Mouse (Mus musculus): ENCODE data around the gene Il2rb.
A peak's percentile ranks its signal among the peaks of the same experiment; 100 is the strongest.

Il2rb gene

DNA sequence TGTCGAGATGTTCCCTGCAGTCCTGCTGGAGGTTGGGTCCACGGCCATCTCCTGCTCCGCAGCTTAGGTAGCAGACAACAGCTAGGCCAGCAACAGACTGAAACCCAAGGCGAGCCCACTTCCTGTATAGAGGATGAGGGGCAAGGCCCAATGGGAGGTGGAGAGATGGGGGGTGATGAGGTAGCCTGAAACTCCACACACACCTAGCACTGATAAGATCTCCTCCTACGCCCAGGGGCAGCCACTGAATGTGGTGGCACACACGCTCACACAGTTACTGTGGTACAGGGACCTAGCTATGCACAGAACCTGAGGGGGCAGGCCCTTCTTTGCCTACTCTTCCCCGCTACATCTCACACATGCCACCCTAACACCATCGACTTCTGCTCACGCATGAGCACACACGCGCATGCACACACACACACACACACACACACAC lies at the start of gene Il2rb:
Gene Il2rb, minus strand, starts transcription at position 304 of the 439 bp plus-strand sequence.
- DNase-seq (ENCODE audit: low read depth, low spot score): no peak

DNA sequence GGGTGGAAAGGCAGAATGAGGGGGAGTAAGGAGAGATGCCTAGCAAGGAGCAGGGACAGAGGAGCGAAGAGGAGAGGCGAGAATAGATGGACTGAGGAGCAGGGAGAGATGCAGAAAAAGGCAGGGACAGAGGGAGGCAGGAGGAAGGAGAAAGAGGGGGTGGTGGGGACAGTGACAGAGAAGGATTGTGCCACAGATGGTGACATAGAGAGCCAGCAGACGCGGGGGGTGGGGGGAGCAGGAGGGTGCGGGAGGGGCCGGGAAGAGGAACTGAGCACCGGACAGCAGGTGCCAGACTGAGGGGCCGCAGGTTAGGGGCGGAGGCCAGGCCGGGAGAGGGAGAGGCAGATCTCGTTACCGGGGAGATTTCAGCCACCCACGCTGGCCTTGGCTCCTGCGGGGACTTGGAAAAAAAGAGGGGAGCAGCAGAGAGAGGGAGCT lies 49.5 kb upstream of the Il2rb start, which contains the start of gene Sstr3:
Gene Sstr3, minus strand, starts transcription at position 125 of the 441 bp plus-strand sequence.
- DNase-seq (ENCODE audit: low read depth, low spot score): no peak

DNA sequence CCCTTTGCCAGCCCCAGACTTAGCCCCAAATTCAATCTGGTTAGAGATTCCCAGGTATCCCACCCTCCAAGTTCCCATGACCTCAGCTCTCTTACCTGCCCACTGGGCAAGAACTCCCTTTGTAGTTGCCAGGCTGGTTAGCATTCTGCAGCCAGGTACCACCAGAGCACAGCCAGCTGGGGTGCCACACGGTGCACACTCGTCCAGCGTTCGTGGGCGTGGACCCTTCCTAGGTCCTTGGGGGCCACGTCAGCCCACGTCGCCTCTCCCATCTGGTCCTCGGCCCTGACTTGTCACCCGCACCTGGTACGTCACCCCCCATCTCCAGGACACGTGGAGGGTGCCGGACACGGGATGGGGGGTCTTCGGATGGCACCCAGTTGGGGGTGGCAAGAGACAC lies 49.0 kb upstream of the Il2rb start:
- DNase-seq (ENCODE audit: low read depth, low spot score): no peak

DNA sequence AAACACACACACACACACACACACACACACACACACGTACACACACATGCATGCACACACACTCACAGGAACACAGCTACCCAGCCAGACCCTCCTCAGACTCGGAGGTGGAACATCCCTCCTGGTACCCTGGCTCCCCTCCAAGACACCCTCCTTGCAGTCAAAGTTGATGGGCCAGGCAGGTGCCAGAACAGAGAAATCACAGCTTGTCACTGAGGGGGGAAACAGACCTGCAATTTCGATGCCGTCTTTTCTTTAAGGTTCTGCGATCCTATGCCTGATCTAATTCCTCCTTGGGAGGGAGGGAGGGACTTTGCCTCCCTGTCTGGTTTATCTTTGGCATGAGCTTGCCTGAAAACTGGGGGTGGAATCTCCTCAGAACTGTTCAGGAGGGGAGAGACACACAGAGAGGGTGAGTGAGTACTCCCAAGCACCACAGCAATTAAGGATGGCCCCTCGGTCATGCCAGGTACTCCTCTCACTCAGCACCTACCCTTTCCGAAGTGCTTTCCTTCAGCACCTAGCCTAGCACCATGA lies 47.8 kb upstream of the Il2rb start:
- DNase-seq (ENCODE audit: low read depth, low spot score): no peak

DNA sequence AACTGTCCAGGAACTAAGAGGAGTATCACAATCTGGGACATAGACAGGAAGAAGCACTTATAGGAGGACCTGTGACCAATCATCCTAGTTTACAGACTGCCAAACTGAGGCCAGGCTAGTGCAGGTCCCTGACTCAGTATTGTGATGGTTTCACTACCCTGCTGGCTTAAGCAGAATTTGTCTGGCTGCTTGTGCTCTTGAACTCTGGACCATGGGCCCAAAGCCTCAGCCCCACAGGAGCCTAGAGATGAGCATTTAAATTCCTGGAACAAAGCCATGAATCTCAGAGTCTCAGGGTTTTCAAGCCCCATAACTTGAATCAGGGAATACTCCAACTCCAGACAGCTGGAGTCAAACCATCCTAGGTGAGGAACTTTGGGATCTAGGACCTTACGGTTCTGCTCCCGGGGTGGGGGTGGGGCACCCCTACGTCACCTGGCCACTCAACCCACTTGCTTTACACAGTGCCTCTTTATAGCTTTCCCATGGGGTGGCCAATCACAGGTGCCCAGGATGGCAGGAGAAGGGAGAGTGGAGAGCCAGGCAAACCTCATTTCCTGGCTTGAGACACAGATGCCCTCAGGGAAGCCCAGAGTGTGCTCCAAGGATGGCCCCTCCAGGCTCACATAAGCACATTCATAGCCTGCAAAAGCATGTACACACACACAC lies 47.2 kb upstream of the Il2rb start:
- DNase-seq (ENCODE audit: low read depth, low spot score): no peak

DNA sequence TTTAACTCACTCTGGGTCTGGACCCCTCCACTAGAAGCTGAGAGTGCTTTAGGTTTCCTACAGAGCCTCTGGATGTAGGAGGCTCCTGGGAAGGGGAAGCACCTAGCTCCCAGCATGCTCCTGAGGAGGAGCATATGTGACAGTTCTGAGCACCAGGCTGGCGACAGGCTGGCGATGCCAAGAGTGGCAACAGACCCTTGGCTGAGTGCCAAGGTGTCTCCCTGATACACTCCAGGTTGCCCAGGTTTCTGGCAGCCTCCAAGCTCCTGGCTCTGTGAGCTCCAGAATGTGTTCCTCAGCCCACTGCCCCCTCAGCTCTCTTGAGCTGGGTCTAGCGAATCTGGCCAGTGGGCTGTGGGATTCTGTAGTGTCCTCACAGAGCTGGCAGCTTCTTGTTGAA lies 46.5 kb upstream of the Il2rb start:
- DNase-seq (ENCODE audit: low read depth, low spot score): no peak

DNA sequence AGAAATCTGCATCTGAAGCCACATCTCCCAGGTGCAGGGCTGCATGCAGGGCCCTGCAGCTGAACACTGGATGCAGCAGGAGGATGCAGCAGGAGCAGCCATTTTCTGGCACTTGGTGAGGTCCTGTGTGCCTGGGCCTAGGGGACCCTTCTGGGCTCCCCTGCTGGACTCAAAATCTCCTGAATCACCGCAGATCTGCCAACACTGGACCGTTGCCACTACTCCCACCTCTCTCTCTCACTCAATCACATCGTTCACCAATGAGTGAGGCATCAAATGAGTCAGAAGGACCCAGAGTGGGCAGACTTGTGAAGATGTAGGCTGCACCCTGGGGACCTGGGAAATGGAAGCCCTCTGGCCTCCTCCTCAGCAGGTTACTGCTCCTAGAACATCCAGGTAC lies 46.0 kb upstream of the Il2rb start:
- DNase-seq (ENCODE audit: low read depth, low spot score): no peak

DNA sequence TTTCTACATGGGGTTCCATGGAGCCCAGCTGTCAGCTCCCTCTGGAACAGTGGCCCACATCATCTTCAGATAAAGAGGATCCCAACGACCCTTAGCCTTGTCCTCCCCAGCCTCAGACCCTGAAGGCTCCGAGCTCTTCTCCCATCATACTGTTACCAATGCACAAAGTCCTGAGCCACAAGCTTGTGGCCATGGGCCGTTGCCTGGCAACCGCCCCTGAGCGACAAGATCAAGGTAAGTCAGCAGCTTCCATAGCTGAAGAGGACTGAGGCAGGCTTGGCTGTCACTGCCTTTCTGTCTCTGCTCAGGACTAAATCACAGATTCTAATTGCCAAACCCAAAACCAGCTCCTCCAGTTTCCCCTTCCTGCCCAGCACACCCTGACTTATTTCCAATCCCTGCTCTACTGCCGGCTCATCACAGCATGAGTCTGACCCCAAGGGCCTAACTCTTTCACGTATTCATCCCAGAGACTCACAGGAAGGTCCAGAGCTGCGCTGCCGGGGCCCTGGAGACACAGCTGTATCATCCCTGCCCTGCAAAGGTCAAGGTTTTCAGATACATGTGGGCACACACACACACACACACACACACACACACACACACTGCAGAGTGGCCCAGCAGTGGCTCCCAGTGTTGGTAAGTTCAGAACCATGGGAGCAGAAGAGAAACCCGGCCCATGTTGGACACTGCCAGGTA lies 40.8 kb upstream of the Il2rb start:
- DNase-seq (ENCODE audit: low read depth, low spot score): no peak

DNA sequence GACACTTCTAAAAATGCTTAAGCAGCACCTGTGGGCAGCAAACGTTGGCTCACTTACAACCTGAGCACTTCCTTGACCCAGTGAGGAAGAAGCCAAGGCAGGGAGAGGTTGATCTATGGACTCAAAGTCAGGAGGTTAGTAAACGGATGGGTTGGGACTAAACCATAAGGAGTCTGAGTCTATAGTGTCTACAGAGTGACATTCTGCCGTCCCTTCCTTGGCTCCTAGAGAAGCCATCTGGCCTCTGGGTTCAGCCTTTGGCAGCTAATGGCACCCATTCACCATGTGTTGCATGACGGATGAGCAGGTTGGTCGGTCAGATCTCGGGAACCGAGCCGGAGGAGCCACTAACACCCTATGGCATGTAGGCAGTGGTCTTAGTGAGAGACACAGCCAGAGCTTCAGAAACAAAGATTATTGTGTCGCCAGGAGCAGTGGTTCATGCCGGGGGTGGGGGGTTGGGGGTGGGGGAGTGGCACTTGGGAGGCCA lies 38.3 kb upstream of the Il2rb start:
- no peak for DNase-seq (ENCODE audit: low read depth, low spot score)

DNA sequence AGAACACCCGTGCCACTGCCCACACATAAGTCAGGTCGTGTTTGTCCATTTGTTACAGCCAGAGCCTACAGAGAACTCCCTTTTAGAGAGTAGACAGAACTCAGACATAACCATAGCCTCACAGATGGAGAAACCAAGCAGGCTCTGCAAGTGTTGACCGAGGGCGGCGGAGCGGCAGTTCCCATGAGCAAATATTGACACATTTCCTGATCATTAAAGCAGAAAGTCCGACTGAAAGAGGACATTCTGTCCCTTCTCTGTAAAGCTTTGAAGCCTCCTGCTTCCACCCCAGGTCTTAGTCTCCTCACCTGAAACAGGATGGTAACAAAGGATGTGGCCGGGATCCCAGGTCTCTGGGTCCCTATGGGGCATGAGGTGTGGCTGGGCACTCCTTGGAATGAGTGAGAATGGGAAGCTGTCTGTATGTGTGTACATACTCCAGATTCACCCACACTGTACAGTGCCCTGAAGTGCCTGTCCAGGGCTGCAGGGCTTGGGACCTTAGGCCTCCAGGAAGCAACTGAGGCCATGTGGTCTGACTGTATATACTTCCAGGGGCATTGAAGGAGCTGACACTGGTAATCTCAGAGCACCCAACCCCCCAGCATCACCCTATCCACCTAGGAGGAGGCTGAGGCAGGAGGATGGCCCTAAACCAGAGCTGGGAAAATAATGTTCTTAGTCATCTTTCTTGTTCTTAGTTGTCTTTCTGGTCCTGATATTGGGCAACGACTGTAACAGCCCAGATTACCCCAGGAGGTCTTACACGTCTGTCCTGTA lies 37.7 kb upstream of the Il2rb start:
- no peak for DNase-seq (ENCODE audit: low read depth, low spot score)

DNA sequence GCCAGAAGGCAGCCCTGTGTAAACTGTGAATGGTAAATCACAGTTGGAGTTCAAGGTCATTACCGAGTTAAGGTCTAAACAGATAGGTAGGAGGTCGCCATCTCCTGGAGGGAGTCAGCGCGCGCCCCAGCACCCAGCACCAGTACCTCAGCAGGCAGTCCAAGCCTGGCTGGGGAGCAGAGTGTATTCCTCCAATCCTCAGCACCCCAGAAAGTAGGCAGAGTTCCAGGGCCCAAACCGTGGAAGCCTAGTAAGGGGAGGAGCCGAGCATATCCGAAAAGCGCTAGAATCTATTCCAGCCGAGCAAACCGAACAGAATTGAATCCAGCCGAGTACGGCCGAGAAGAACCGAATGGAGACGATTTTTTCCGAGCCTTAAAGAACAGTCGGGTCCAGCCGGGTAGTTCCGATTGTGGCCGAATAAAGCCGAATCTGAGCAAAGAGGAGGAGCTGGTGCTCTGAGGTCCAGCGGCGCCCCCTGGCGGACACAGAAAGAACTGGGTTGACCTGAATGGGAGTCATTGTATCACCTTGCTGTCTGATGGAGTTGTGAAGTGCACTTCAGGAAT lies 36.9 kb upstream of the Il2rb start:
- peak; percentile 95 for DNase-seq (ENCODE audit: low read depth, low spot score)

DNA sequence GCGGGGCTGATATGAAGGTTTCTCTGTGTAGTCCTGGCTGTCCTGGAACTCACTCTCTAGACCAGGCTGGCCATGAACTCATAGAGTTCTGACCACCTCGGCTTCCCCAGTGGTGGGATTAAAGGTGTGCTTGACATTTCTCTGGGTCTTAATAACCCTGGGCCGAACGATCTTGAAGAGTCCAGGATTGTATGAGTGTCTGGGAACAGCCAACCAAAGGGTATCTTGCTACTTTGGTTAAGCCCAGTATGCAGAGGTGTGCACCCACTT lies 36.3 kb upstream of the Il2rb start:
- DNase-seq (ENCODE audit: low read depth, low spot score): no peak

DNA sequence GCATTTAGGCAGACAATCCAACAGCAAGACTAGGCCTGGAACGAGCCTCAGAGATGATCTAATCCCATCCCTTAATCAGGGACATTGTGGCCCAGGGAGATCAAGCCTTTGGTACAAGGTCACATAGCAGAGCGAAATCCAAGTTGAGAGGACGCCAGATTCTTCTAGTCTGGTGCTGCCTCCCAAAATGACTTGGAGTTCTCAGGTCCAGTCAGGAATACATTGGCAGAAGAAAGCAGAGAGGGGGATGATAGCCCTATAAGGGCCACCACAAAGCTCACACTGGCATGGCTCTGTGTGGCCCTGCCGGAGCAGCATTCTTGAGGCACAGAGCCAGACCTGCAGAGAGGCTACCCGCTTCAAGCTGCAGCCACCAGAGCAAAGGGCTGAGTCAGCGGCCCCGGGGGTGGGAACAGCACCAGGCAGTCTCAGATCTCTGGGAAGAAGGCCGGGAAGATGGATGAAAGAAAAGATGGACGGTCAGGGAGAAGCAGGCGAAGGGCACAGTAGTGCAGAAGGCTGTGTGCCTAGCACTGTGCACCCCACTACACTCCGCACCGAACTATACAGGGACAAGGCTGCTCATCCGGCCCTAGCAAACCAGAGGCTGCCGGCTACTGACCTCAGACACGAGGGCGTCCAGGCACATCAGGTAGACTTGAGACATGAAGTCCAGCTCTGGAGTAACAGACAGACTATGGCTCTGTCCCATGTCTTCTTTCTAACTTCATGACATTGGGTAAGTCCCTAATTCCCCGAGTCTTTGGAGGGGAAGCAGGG lies 35.8 kb upstream of the Il2rb start, which contains the start of gene C1qtnf6:
Gene C1qtnf6, minus strand, starts transcription at position 746 of the 780 bp plus-strand sequence.
- DNase-seq (ENCODE audit: low read depth, low spot score): no peak

DNA sequence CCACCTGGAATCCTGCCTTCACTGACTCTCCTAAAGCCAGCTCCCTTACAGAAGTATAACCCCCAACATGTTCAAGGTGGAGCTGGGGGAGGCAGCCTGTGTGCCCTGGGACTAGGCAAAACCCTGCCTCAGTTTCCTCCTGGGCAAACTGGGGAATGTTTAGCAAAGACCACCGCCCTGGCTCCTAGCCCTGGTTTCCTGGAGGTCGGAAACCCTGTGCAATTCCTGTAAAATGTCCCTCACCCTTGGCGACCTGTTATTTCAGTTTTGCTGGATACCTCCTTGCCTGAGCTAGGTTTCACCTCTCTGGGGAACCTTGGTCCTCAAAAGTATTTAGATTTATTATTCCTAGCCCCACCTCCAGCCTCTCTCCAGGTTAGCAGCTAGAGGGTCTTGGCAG lies 35.1 kb upstream of the Il2rb start:
- DNase-seq (ENCODE audit: low read depth, low spot score): no peak

DNA sequence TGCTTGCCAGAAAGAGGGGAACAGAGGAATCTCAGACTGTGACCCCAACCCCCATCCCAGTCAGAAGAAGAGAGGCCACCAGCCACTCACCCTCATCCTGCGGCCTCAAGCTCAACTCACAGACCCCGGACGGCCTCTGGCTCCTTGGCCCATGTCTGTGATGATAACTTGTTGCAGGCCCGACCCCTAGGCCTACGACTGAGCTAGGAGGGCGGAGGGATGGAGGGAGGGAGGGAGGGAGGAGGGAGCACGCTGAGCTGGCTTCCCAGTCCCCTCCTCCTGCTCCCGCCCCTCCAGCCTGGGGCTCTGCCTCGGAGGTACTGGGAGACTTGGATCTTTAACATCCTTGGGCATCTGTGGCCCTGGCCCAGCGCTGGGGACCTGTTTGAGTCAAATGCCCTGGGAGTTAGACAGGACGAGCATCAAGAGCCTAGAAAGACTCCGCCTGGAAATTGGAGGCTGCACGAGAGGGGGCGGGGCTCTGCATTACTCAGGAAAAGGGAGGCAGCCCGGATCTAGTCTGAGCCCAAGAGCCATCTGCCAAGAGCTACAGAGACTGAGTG lies 34.4 kb upstream of the Il2rb start:
- no peak for DNase-seq (ENCODE audit: low read depth, low spot score)

DNA sequence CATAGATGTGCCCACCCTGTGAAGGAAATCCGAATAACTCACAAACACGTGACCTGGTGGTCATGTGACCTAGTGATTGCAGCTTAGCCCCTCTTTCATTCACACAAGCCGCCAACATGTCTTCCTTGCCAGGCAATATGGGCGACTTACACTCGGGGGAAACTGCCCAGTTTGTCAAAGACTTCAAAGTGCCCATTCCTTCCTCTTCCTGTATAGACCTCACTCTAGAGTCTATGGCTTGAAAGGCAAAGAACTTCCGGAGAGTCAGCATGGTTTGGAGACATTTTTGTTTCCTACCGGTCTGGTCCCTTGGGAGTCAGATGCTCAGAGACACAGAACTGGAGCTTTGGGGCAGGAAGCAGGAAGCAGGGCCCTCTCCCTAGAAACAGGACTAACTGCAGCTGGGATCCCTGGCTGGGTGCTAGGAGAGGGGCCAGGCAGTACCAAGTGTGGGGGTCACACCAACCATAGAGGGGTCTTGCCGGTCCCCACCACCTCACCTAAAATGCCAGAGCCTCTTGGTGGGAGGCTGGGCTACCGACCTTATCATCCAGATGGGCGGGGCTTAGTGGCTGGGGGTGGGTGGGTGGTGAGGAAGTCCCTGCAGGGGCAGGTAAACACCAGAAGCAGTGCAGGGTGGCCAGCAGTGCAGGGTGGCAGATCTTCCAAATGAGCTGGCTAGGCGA lies 33.8 kb upstream of the Il2rb start:
- no peak for DNase-seq (ENCODE audit: low read depth, low spot score)

DNA sequence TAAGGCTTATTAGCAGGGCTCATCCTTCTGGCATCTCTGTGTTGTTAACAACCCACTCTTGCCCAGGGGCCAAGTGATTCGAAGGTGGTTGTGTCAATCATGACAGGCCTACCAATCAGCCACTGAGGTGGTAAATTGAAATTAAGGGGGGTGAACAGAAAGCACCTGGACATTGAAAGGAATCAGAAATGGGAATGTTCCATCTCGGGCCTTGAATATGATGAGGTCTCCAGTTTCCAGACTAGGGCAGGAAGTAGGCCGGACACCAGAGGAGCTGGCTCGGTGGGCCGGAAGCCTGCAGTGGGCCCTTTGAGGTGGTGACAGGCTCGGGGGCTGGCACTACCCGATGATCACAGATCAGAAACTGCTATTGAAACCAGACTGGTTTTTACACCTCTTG lies 32.9 kb upstream of the Il2rb start:
- no peak for DNase-seq (ENCODE audit: low read depth, low spot score)

DNA sequence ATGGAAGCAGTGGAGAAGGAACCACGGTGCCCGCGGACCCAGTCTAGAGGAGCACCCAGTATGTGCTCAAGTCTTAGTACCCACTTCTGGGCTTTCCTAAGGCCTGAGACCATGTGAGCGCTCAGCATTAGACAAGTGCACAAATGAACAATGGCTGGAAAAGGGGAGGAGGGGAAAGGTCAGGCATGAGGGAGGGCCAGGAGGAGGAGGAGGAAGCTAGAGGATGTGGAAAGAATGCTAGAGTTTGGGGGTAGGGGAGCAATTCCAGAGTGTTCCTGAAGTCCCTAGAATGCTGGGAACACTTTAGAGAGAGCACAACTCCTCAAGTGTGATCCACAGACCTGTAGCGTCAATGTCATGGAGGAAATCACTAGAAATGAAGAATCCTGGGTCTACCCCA lies 29.1 kb upstream of the Il2rb start:
- no peak for DNase-seq (ENCODE audit: low read depth, low spot score)

DNA sequence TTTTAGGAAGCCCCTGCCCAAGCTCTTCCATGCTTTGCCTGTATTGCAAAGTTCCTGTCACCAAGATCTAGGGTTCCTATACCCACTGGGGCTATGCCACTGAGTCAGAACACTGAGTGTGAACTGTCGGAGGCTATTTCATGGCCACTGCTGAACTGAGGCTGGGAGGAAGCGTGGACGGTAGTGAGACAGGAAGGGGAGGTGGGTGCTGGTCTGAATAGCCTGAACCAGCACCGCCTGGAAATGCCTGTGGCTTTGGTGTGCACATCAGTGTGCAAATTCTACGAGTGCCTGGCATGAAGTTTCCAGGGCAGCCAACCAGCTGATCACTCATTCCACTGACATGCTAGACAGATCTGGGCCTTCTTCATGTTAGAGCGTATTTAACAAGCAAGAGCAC lies 26.8 kb upstream of the Il2rb start:
- DNase-seq (ENCODE audit: low read depth, low spot score): no peak

DNA sequence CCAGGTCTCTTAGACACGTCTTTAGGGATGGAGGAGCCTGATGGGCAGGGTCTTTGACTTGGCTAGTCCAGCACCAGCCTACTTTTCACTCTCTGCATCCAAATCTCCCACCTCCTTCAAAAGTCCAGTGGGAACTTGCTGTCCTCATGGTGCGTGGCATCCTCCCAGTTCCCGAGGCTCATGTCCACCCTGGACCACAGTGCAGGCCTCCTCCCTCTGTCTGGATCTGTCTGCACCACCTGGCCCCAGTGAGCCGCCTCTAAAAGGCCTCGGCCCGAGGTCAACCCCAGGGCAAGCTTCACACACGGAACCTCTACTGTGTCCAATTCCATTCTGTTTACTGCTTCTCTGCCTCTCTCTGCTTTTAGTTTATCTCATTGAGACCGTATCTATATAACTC lies 26.3 kb upstream of the Il2rb start:
- DNase-seq (ENCODE audit: low read depth, low spot score): no peak

Data from ES-CJ7 (cell line).